Mouse (Mus musculus): Measurements from ENCODE around the gene Kitl. TPM values are rescaled to one million over a fixed set of nuclear protein-coding genes. Genes with fewer than 3 reads are reported as not detected.

The Kitl gene
- polyA plus RNA-seq, 1 experiment: 7.8 TPM

- peak overlapping the region; percentile 58; the same call in 1 of the 2 replicates for H3K4me3 ChIP-seq (ENCODE audit: extremely low read depth, insufficient read depth, insufficient read length)
- peak overlapping the region; percentile 52; the same call in 1 of the 2 replicates for H3K27ac ChIP-seq (ENCODE audit: insufficient read depth, low read length)
- TF ChIP-seq CTCF (IDR thresholded peaks at IDR 0.05; ENCODE audit: extremely low read depth, insufficient read depth, insufficient read length, insufficient replicate concordance): no peak
- TF ChIP-seq POLR2A (IDR thresholded peaks at IDR 0.05; ENCODE audit: low read depth, low read length): no peak
- 3% methylated on average over 28 of the region's 28 CpGs for WGBS
- H3K27me3 ChIP-seq (ENCODE audit: control insufficient read depth, insufficient read depth, low read length): peaks cover 7% of the 10 kb centered on the region
- H3K4me1 ChIP-seq (ENCODE audit: control insufficient read depth, insufficient read depth, insufficient read length): peaks cover 2% of the 10 kb centered on the region; the same call in 1 of the 2 replicates
- no peak for DNase-seq (ENCODE audit: low read depth in 1 of 2, low spot score in 2 of 2)
- no peaks in the 10 kb centered on the region for H3K36me3 ChIP-seq (ENCODE audit: control insufficient read depth, insufficient read depth, low read length)
Measured at GRCm38 (mm10) chr10:100016326-100016709, 888 bp downstream of the Kitl start.

GRCm38 (mm10) chr10:100016941-100017770 lies 1.7 kb downstream of the Kitl start:
- Histone ChIP-seq H3K4me3 (ENCODE audit: extremely low read depth, insufficient read depth, insufficient read length) (peak overlapping the region; percentile 34), H3K27ac (ENCODE audit: insufficient read depth, low read length) (no peak overlapping the region), H3K4me1 (ENCODE audit: control insufficient read depth, insufficient read depth, insufficient read length) (peaks cover 2% of the 10 kb centered on the region; the same call in 1 of the 2 replicates), H3K36me3 (ENCODE audit: control insufficient read depth, insufficient read depth, low read length) (no peaks in the 10 kb centered on the region), H3K27me3 (ENCODE audit: control insufficient read depth, insufficient read depth, low read length) (peaks cover 7% of the 10 kb centered on the region)
- DNase-seq (ENCODE audit: low read depth in 1 of 2, low spot score in 2 of 2): no peak
- 20% methylated on average over 13 of the region's 13 CpGs for WGBS
- TF ChIP-seq CTCF (IDR thresholded peaks at IDR 0.05; ENCODE audit: extremely low read depth, insufficient read depth, insufficient read length, insufficient replicate concordance): no peak
- no peak for TF ChIP-seq POLR2A (IDR thresholded peaks at IDR 0.05; ENCODE audit: low read depth, low read length)

- Histone ChIP-seq H3K36me3 (ENCODE audit: control insufficient read depth, insufficient read depth, low read length) (no peaks in the 10 kb centered on the region), H3K4me1 (ENCODE audit: control insufficient read depth, insufficient read depth, insufficient read length) (peaks cover 2% of the 10 kb centered on the region; the same call in 1 of the 2 replicates), H3K4me3 (ENCODE audit: extremely low read depth, insufficient read depth, insufficient read length) (no peak overlapping the region), H3K27ac (ENCODE audit: insufficient read depth, low read length) (no peak overlapping the region), H3K27me3 (ENCODE audit: control insufficient read depth, insufficient read depth, low read length) (peaks cover 7% of the 10 kb centered on the region)
- no peak for DNase-seq (ENCODE audit: low read depth in 1 of 2, low spot score in 2 of 2)
- whole genome bisulfite sequencing: 29% methylated on average over 10 of the region's 10 CpGs
- no peak for TF ChIP-seq POLR2A (IDR thresholded peaks at IDR 0.05; ENCODE audit: low read depth, low read length)
Measured at GRCm38 (mm10) chr10:100017771-100018070, 2.3 kb downstream of the Kitl start.

GRCm38 (mm10) chr10:100018493-100018892 lies 3.1 kb downstream of the Kitl start:
- no peak for DNase-seq (ENCODE audit: low read depth in 1 of 2, low spot score in 2 of 2)
- TF ChIP-seq POLR2A (IDR thresholded peaks at IDR 0.05; ENCODE audit: low read depth, low read length): no peak
- TF ChIP-seq CTCF (IDR thresholded peaks at IDR 0.05; ENCODE audit: extremely low read depth, insufficient read depth, insufficient read length, insufficient replicate concordance): no peak
- 24% methylated on average over 5 of the region's 5 CpGs for WGBS
- Histone ChIP-seq H3K27ac (ENCODE audit: insufficient read depth, low read length) (no peak overlapping the region), H3K36me3 (ENCODE audit: control insufficient read depth, insufficient read depth, low read length) (no peaks in the 10 kb centered on the region), H3K4me1 (ENCODE audit: control insufficient read depth, insufficient read depth, insufficient read length) (peaks cover 2% of the 10 kb centered on the region; the same call in 1 of the 2 replicates), H3K4me3 (ENCODE audit: extremely low read depth, insufficient read depth, insufficient read length) (no peak overlapping the region), H3K27me3 (ENCODE audit: control insufficient read depth, insufficient read depth, low read length) (peaks cover 7% of the 10 kb centered on the region)

GRCm38 (mm10) chr10:100019246-100020195 lies 4.1 kb downstream of the Kitl start:
- 68% methylated on average over 17 of the region's 17 CpGs for WGBS
- no peak overlapping the region; the same call in 1 of the 2 replicates for H3K4me3 ChIP-seq (ENCODE audit: extremely low read depth, insufficient read depth, insufficient read length)
- peaks cover 2% of the 10 kb centered on the region; the same call in 1 of the 2 replicates for H3K4me1 ChIP-seq (ENCODE audit: control insufficient read depth, insufficient read depth, insufficient read length)
- no peaks in the 10 kb centered on the region for H3K36me3 ChIP-seq (ENCODE audit: control insufficient read depth, insufficient read depth, low read length)
- TF ChIP-seq POLR2A (IDR thresholded peaks at IDR 0.05; ENCODE audit: low read depth, low read length): no peak
- TF ChIP-seq CTCF (IDR thresholded peaks at IDR 0.05; ENCODE audit: extremely low read depth, insufficient read depth, insufficient read length, insufficient replicate concordance): no peak
- peaks cover 7% of the 10 kb centered on the region for H3K27me3 ChIP-seq (ENCODE audit: control insufficient read depth, insufficient read depth, low read length)
- no peak overlapping the region for H3K27ac ChIP-seq (ENCODE audit: insufficient read depth, low read length)
- no peak for DNase-seq (ENCODE audit: low read depth in 1 of 2, low spot score in 2 of 2)

- no peak for DNase-seq (ENCODE audit: low read depth in 1 of 2, low spot score in 2 of 2)
- Histone ChIP-seq H3K36me3 (ENCODE audit: control insufficient read depth, insufficient read depth, low read length) (no peaks in the 10 kb centered on the region), H3K4me3 (ENCODE audit: extremely low read depth, insufficient read depth, insufficient read length) (no peak overlapping the region), H3K27me3 (ENCODE audit: control insufficient read depth, insufficient read depth, low read length) (no peaks in the 10 kb centered on the region), H3K27ac (ENCODE audit: insufficient read depth, low read length) (no peak overlapping the region), H3K4me1 (ENCODE audit: control insufficient read depth, insufficient read depth, insufficient read length) (no peaks in the 10 kb centered on the region)
- TF ChIP-seq CTCF (IDR thresholded peaks at IDR 0.05; ENCODE audit: extremely low read depth, insufficient read depth, insufficient read length, insufficient replicate concordance): no peak
- TF ChIP-seq POLR2A (IDR thresholded peaks at IDR 0.05; ENCODE audit: low read depth, low read length): no peak
- WGBS: 73% methylated on average over 11 of the region's 11 CpGs
Measured at GRCm38 (mm10) chr10:100022090-100022834, 6.8 kb downstream of the Kitl start.
